Mouse (Mus musculus) cerebellum, postnatal 36 days (tissue): ENCODE measurements around the gene Agbl4.

Source experiments
- DNase-seq, 2 experiments: peaks; one replicate each; pipeline ENCODE4 v3.0.0; 2021 to 2022; ENCODE audit warnings: mixed read lengths in 2 of 2

The Agbl4 gene

GRCm38 (mm10) chr4:111403243-111403642 is 1005.8 kb downstream of the Agbl4 start:
- no peak for DNase-seq

- DNase-seq = no peak
These were observed 1013.3 kb downstream of the Agbl4 start for GRCm38 (mm10) chr4:111410731-111411130.

DNA sequence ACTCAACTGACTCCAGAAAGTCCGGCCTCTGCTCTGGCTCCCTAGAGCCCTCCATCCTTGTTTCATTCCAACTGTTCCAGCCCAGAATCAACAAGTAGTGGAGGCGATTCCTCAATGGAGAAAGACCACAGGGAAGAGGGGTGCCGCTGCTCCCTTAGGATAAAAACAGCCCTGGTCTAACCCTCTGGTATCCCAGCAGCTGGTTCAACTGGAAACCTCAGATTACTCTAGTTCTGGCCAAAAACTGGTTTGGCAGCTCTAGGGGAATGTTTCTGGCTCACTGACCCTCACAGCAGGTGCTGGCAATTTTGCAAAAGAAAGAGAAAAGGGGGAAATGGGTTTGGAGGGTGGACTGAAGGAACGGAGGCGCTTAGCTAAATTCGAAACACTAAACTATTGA is 1016.9 kb downstream of the Agbl4 start:
- DNase-seq = peak; percentile 4 to 6

DNA sequence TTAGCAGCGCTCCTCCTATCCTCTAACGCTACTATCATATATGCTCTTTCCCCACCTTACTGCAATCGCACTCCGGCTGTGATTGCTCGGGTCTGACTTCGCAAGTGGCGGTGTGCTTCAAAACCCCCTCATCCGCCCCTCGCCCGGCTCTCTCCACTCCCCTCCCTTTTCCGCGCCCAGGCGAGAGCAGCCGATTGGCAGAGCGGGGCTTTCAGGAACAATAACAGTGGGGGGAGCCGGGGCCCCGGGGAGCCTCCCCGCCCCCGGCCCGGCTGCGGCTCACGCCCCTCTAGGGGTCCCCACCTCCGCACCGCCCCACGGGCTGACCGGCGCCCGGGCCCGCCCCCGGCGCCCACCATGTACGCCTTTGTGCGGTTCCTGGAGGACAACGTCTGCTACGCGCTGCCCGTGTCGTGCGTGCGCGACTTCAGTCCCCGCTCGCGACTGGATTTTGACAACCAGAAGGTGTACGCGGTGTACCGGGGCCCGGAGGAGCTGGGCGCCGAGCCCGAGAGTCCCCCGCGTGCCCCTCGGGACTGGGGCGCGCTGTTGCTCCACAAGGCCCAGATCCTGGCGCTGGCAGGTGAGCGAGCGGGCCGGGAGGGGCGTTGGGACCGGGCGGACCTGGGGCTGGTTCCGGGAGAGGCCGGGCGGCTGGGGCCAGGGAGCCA is 1017.5 kb downstream of the Agbl4 start, which contains the start of gene Bend5:
Bend5 (plus strand) TSS at position 189 of the 671 bp plus-strand sequence.
- DNase-seq = peak; percentile 3 to 12

GRCm38 (mm10) chr4:111416126-111416525 is 1018.7 kb downstream of the Agbl4 start:
- DNase-seq = no peak

- no peak for DNase-seq
These were observed 1019.1 kb downstream of the Agbl4 start for GRCm38 (mm10) chr4:111416551-111416950.

- no peak for DNase-seq
These were observed 1020.3 kb downstream of the Agbl4 start for GRCm38 (mm10) chr4:111417716-111418115.

- no peak for DNase-seq
These were observed 1022.0 kb downstream of the Agbl4 start for GRCm38 (mm10) chr4:111419476-111419875.

GRCm38 (mm10) chr4:111420031-111420430 is 1022.6 kb downstream of the Agbl4 start:
- DNase-seq = no peak

GRCm38 (mm10) chr4:111420955-111421354 is 1023.5 kb downstream of the Agbl4 start:
- no peak for DNase-seq

DNA sequence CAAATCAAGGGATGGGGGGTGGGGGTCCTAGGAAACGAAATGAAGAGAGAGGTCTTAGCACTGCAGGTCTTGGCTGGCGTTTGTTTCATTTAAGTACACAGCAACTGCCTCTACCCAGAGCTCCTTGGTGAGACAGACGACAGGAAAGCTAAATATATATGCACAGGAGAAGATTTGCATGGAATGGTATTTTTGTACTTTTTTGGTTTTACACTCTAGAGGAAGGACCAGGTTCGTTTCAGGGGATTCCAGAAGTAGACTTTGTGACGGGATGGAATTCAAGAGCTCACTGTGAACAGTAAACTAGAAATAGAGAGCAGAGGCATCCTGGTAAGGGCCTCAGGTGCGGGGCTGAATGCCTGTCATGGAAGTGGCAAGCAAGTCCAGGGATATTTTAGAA is 1024.3 kb downstream of the Agbl4 start:
- DNase-seq = no peak

DNA sequence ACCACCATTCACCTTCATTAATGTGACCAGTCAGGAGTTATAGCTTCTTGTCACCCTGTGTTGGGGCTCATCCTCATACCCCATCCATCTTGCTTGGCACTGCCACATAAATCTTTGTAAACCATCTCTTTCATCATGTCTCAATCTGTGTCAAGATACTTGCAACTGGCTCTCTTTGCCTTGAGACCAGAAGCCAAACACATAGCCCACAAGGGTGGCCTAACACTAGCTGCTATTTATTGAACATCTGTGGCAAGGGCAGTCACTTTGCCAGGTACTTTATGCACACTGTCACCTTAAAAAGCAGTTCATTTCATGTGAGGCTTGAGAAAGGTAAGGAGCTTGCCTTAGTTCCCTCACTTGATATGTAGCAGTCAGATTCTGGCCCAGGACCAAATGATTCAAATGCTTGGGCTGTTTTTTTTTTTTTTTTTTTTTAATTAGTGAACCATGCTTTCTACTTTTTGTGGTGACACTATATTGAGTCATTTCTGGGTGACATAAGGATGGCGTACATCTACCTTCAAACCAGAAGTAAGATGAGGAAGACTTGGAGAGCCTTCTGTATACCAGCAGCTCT is 1027.0 kb downstream of the Agbl4 start:
- DNase-seq = no peak

DNA sequence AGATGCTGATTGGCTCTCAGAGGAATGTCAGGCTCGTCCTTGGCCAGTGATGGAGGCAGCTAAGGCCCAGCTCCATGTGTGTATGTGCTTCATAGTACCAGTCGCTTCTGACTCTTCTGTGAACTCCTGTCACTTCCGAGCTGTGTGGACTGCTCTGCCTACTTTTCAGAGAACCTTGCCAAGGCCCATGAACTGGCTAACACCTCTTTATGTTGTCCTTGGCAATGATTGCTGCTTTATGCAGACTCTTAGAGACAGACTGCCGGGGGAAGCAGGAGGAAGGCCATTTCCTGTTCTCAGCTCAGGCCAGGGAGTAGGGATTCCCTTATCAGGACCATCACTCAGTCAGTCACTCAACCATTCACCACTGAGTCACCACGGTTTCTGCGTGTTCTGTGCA is 1027.7 kb downstream of the Agbl4 start:
- DNase-seq = no peak

DNA sequence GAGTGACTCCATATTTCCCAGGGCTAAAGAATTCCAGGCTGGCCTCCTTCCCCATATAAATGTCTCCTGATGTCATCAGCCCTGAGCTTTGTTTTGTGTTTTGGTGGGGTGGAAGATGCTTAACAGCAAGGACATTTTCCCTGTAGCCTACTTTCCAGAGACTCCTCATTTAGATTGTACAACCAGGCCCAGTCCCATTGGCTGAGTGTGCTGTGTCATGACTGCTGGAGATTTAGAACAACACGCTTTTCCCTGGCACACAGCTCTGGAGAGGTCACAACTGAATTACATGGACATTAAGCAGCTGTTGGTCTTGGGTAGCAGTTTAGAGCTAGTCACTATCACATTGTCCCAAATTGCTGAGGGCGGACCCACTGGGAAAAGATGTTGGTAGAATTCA is 1033.7 kb downstream of the Agbl4 start:
- no peak for DNase-seq

- DNase-seq = no peak
These were observed 1034.6 kb downstream of the Agbl4 start for GRCm38 (mm10) chr4:111432013-111432412.

GRCm38 (mm10) chr4:111432417-111432816 is 1035.0 kb downstream of the Agbl4 start:
- DNase-seq = no peak

GRCm38 (mm10) chr4:111441709-111442108 is 1044.2 kb downstream of the Agbl4 start:
- no peak for DNase-seq

GRCm38 (mm10) chr4:111442435-111443238 is 1045.2 kb downstream of the Agbl4 start:
- peak in 1 of 2 experiments; percentile 10 for DNase-seq

- no peak for DNase-seq
These were observed 1046.6 kb downstream of the Agbl4 start for GRCm38 (mm10) chr4:111443906-111444615.

GRCm38 (mm10) chr4:111444616-111445160 is 1047.2 kb downstream of the Agbl4 start:
- DNase-seq = no peak

- no peak for DNase-seq
These were observed 1050.5 kb downstream of the Agbl4 start for GRCm38 (mm10) chr4:111447918-111448317.

GRCm38 (mm10) chr4:111448586-111448985 is 1051.1 kb downstream of the Agbl4 start:
- no peak for DNase-seq
